8 mouse cellular contexts compared by ENCODE assay signal in the genomic region with DNA sequence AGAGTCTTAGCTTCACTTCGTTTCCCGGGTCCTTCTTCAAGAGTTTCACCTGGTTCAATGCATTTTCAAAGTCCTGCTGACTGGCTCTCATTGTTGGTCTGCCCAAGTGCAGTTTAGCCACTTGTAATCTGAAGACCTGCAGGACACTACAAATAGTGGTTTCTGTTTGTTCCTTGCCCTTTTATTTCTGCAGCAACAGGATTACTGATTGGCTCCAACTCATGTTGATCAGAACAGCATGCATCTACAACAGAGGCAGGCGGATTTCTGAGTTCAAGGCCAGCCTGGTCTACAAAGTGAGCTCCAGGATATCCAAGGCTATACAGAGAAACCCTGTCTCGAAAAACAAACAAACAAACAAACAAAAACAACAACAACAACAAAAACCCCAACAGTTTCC. TPM values are rescaled to one million over a fixed set of nuclear protein-coding genes. Genes with fewer than 3 reads are reported as not detected.
A peak's percentile ranks its signal among the peaks of the same experiment; 100 is the strongest.
DNase-seq lines count a peak whose midpoint lies in the region; ATAC-seq lines count a peak whose summit lies in the region.
"Had no signal": no experiment of that assay in that cellular context is flagged by ENCODE, and none has a peak within 500 bp of the region (broad histone marks: within the 10 kb centered on the region; RNA-seq: fewer than 3 reads in every experiment).

No protein-coding gene starts in this region.

- H3K9ac ChIP-seq in neural tube, embryonic 11.5 days (ENCODE audit: low read length): no peak overlapping the region; the same call in 1 of the 2 replicates
- peak overlapping the region; percentile 73 for H3K9ac ChIP-seq in forebrain, embryonic 13.5 days
- peak overlapping the region; percentile 85 for H3K9ac ChIP-seq in liver, embryonic 12.5 days

- 88% methylated on average over 4 of the region's 4 CpGs for WGBS in neural tube, embryonic 11.5 days
- whole genome bisulfite sequencing in forebrain, embryonic 13.5 days: 67% methylated on average over 4 of the region's 4 CpGs
- WGBS in liver, embryonic 12.5 days (ENCODE audit: insufficient replicate concordance): 56% methylated on average over 4 of the region's 4 CpGs

- H3K4me3 ChIP-seq in neural tube, embryonic 11.5 days (ENCODE audit: low read depth, low read length): peak overlapping the region; percentile 60
- H3K4me3 ChIP-seq in forebrain, embryonic 13.5 days: peak overlapping the region; percentile 63
- H3K4me3 ChIP-seq in liver, embryonic 12.5 days: peak overlapping the region; percentile 74

- no peak for DNase-seq in neural tube, embryonic 11.5 days (ENCODE audit: low spot score)
- no peak for DNase-seq in neural tube, embryonic 10.5 days (ENCODE audit: extremely low spot score, low spot score)
- no peak for DNase-seq in Muller cell, postnatal 12 days (ENCODE audit: inconsistent ontology term)
- DNase-seq in cerebellum, postnatal 25 days: no peak
- DNase-seq: cerebellum, postnatal 14 days had no signal

- H3K9me3 ChIP-seq in neural tube, embryonic 11.5 days (ENCODE audit: control insufficient read depth, low read length): no peaks in the 10 kb centered on the region
- no peaks in the 10 kb centered on the region for H3K9me3 ChIP-seq in forebrain, embryonic 13.5 days (replicated peaks)
- H3K9me3 ChIP-seq in liver, embryonic 12.5 days (replicated peaks): no peaks in the 10 kb centered on the region

- peaks cover 6% of the 10 kb centered on the region for H3K36me3 ChIP-seq in neural tube, embryonic 11.5 days (ENCODE audit: control insufficient read depth, insufficient read depth, low read length)
- H3K36me3 ChIP-seq in forebrain, embryonic 13.5 days (ENCODE audit: poor library complexity, severe bottlenecking): peaks cover 25% of the 10 kb centered on the region
- H3K36me3 ChIP-seq in liver, embryonic 12.5 days: peaks cover 24% of the 10 kb centered on the region

- no peak overlapping the region for H3K27ac ChIP-seq in neural tube, embryonic 11.5 days (ENCODE audit: low read depth, low read length)
- peak overlapping the region; percentile 59; the same call in 1 of the 2 replicates for H3K27ac ChIP-seq in forebrain, embryonic 13.5 days
- H3K27ac ChIP-seq in liver, embryonic 12.5 days: no peak overlapping the region

- H3K27me3 ChIP-seq in neural tube, embryonic 11.5 days (ENCODE audit: control insufficient read depth, insufficient read depth, low read length): no peaks in the 10 kb centered on the region
- H3K27me3 ChIP-seq in forebrain, embryonic 13.5 days: no peaks in the 10 kb centered on the region
- H3K27me3 ChIP-seq in liver, embryonic 12.5 days (replicated peaks): no peaks in the 10 kb centered on the region

- 0 out of 2 replicates have a peak, but pooled peaks cover 4% of the 10 kb centered on the region for H3K4me1 ChIP-seq in neural tube, embryonic 11.5 days (ENCODE audit: control insufficient read depth, insufficient read depth, low read length)
- H3K4me1 ChIP-seq in forebrain, embryonic 13.5 days: peaks cover 25% of the 10 kb centered on the region
- H3K4me1 ChIP-seq in liver, embryonic 12.5 days: peaks cover 31% of the 10 kb centered on the region

- no peak for ATAC-seq in neural tube, embryonic 11.5 days (ENCODE audit: insufficient read depth, low FRiP score, low TSS enrichment)
- no peak for ATAC-seq in forebrain, embryonic 13.5 days
- ATAC-seq in liver, embryonic 12.5 days: no peak
- no peak for ATAC-seq in megakaryocyte progenitor cell, adult 5-6 weeks (replicated peaks; ENCODE audit: poor library complexity)

- peak overlapping the region; percentile 70 for H3K4me2 ChIP-seq in neural tube, embryonic 11.5 days (ENCODE audit: low read depth)
- H3K4me2 ChIP-seq in forebrain, embryonic 13.5 days: peak overlapping the region; percentile 61
- H3K4me2 ChIP-seq in liver, embryonic 12.5 days: peak overlapping the region; percentile 85

RNA-seq across cellular contexts. Expression of a gene that starts 29.5 kb away (rescaled TPM):
- 0.58 and 1.4 TPM in 2 replicates for polyA plus RNA-seq in neural tube, embryonic 11.5 days (2014; fragmentation: Nextera tagmentation; extraction: Ambion mirVana)
- polyA plus RNA-seq in forebrain, embryonic 13.5 days (2015; fragmentation: Nextera tagmentation; extraction: Ambion mirVana): 0.21 TPM in 1 of 2 replicates, not detected in the other
- polyA plus RNA-seq in liver, embryonic 12.5 days (2016; fragmentation: Nextera tagmentation; extraction: Ambion mirVana): 0.17 TPM in 1 of 2 replicates, not detected in the other
- total RNA-seq in megakaryocyte progenitor cell, adult 5-6 weeks (2015): not detected in 2 replicates
- total RNA-seq in megakaryocyte progenitor cell, adult 5-6 weeks (2017): not detected in 2 replicates

RNA-seq across cellular contexts. Expression of a gene that starts 33.8 kb away (rescaled TPM):
- polyA plus RNA-seq in neural tube, embryonic 11.5 days (2014; fragmentation: Nextera tagmentation; extraction: Ambion mirVana): 116 and 119 TPM in 2 replicates
- 131 and 135 TPM in 2 replicates for polyA plus RNA-seq in forebrain, embryonic 13.5 days (2015; fragmentation: Nextera tagmentation; extraction: Ambion mirVana)
- polyA plus RNA-seq in liver, embryonic 12.5 days (2016; fragmentation: Nextera tagmentation; extraction: Ambion mirVana): 54.9 and 55.3 TPM in 2 replicates
- 83.3 and 94.2 TPM in 2 replicates for total RNA-seq in megakaryocyte progenitor cell, adult 5-6 weeks (2015)
- total RNA-seq in megakaryocyte progenitor cell, adult 5-6 weeks (2017): 51.2 and 69.3 TPM in 2 replicates
